ENCODE assay signal across 20 mouse cellular contexts in genomic region chr5:52992210-52992897, GRCm38 (mm10). TPM values are rescaled to one million over a fixed set of nuclear protein-coding genes. Genes with fewer than 3 reads are reported as not detected.
A peak's percentile ranks its signal among the peaks of the same experiment; 100 is the strongest.
DNase-seq lines count a peak whose midpoint lies in the region; ATAC-seq lines count a peak whose summit lies in the region.
"Had no signal": no experiment of that assay in that cellular context is flagged by ENCODE, and none has a peak within 500 bp of the region (broad histone marks: within the 10 kb centered on the region; RNA-seq: fewer than 3 reads in every experiment).

No protein-coding gene starts in this region.

- ATAC-seq in intestine, embryonic 16.5 days: 0 out of 2 replicates have a peak, but pooled peaks have one; percentile 8
- ATAC-seq in liver, embryonic 11.5 days (replicated peaks; ENCODE audit: low FRiP score): peak; percentile 32; the same call in 1 of the 2 replicates
- peak; percentile 72 for ATAC-seq in liver, embryonic 15.5 days (ENCODE audit: insufficient read depth)
- no peak for ATAC-seq in neural tube, embryonic 15.5 days (ENCODE audit: low FRiP score)
- ATAC-seq: forebrain, embryonic 15.5 days had no signal

- no peak overlapping the region for H3K4me2 ChIP-seq in intestine, embryonic 16.5 days (ENCODE audit: low read depth, low read length)
- peak overlapping the region; percentile 33; the same call in 1 of the 2 replicates for H3K4me2 ChIP-seq in liver, embryonic 11.5 days
- peak overlapping the region; percentile 25; the same call in 1 of the 2 replicates for H3K4me2 ChIP-seq in liver, embryonic 15.5 days
- no peak overlapping the region for H3K4me2 ChIP-seq in neural tube, embryonic 15.5 days
- H3K4me2 ChIP-seq: embryonic facial prominence, embryonic 12.5 days; forebrain, embryonic 15.5 days; heart, embryonic 11.5 days; heart, embryonic 15.5 days; hindbrain, embryonic 14.5 days had no signal

- no peaks in the 10 kb centered on the region for H3K27me3 ChIP-seq in intestine, embryonic 16.5 days (replicated peaks; ENCODE audit: control insufficient read depth, insufficient read depth, low read length)
- no peaks in the 10 kb centered on the region for H3K27me3 ChIP-seq in liver, embryonic 11.5 days (replicated peaks; ENCODE audit: control insufficient read depth, insufficient read depth, low read length)
- no peaks in the 10 kb centered on the region for H3K27me3 ChIP-seq in liver, embryonic 15.5 days
- H3K27me3 ChIP-seq in neural tube, embryonic 15.5 days (replicated peaks): no peaks in the 10 kb centered on the region
- H3K27me3 ChIP-seq: embryonic facial prominence, embryonic 12.5 days; forebrain, embryonic 15.5 days; heart, embryonic 15.5 days had no signal

- H3K9ac ChIP-seq in intestine, embryonic 16.5 days (ENCODE audit: low read depth, low read length): peak overlapping the region; percentile 21; the same call in 1 of the 2 replicates
- no peak overlapping the region for H3K9ac ChIP-seq in liver, embryonic 11.5 days (ENCODE audit: low read depth, low read length)
- no peak overlapping the region for H3K9ac ChIP-seq in liver, embryonic 15.5 days
- H3K9ac ChIP-seq in neural tube, embryonic 15.5 days (replicated peaks): no peak overlapping the region
- H3K9ac ChIP-seq: embryonic facial prominence, embryonic 12.5 days; forebrain, embryonic 15.5 days; heart, embryonic 15.5 days; hindbrain, embryonic 14.5 days had no signal

- H3K36me3 ChIP-seq in intestine, embryonic 16.5 days (ENCODE audit: control insufficient read depth, insufficient read depth, low read length): no peaks in the 10 kb centered on the region
- H3K36me3 ChIP-seq in liver, embryonic 11.5 days (ENCODE audit: control insufficient read depth, insufficient read depth, low read length): no peaks in the 10 kb centered on the region
- no peaks in the 10 kb centered on the region for H3K36me3 ChIP-seq in liver, embryonic 15.5 days (replicated peaks)
- no peaks in the 10 kb centered on the region for H3K36me3 ChIP-seq in neural tube, embryonic 15.5 days
- H3K36me3 ChIP-seq: embryonic facial prominence, embryonic 12.5 days; forebrain, embryonic 15.5 days; heart, embryonic 15.5 days; hindbrain, embryonic 10.5 days had no signal

- peak overlapping the region; percentile 47 for H3K27ac ChIP-seq in intestine, embryonic 16.5 days (ENCODE audit: low read length)
- H3K27ac ChIP-seq in liver, embryonic 11.5 days (ENCODE audit: low read depth, low read length): peak overlapping the region; percentile 58
- H3K27ac ChIP-seq in liver, embryonic 15.5 days (replicated peaks): peak overlapping the region; percentile 68
- H3K27ac ChIP-seq in neural tube, embryonic 15.5 days (replicated peaks): no peak overlapping the region
- H3K27ac ChIP-seq: embryonic facial prominence, embryonic 12.5 days; forebrain, embryonic 15.5 days; heart, adult 2 months; heart, embryonic 15.5 days; hindbrain, embryonic 10.5 days; hindbrain, embryonic 14.5 days had no signal

- H3K4me1 ChIP-seq in intestine, embryonic 16.5 days (ENCODE audit: control insufficient read depth, insufficient read depth, low read length): 0 out of 2 replicates have a peak, but pooled peaks cover 3% of the 10 kb centered on the region
- no peaks in the 10 kb centered on the region for H3K4me1 ChIP-seq in liver, embryonic 11.5 days (replicated peaks; ENCODE audit: control insufficient read depth, insufficient read depth, low read length)
- no peaks in the 10 kb centered on the region for H3K4me1 ChIP-seq in liver, embryonic 15.5 days (replicated peaks)
- 0 out of 2 replicates have a peak, but pooled peaks cover 3% of the 10 kb centered on the region for H3K4me1 ChIP-seq in neural tube, embryonic 15.5 days
- H3K4me1 ChIP-seq: embryonic facial prominence, embryonic 12.5 days had no signal

- no peaks in the 10 kb centered on the region for H3K9me3 ChIP-seq in intestine, embryonic 16.5 days (ENCODE audit: control insufficient read depth, low read length)
- H3K9me3 ChIP-seq in liver, embryonic 11.5 days (ENCODE audit: control insufficient read depth, low read length): no peaks in the 10 kb centered on the region
- H3K9me3 ChIP-seq in liver, embryonic 15.5 days (replicated peaks): no peaks in the 10 kb centered on the region
- no peaks in the 10 kb centered on the region for H3K9me3 ChIP-seq in neural tube, embryonic 15.5 days (replicated peaks)
- H3K9me3 ChIP-seq: embryonic facial prominence, embryonic 12.5 days; forebrain, embryonic 15.5 days; heart, embryonic 15.5 days; hindbrain, embryonic 10.5 days had no signal

- DNase-seq in liver, embryonic 11.5 days (ENCODE audit: low spot score): no peak
- DNase-seq in frontal cortex, postnatal 14 days (ENCODE audit: low spot score in 2 of 2): no peak
- DNase-seq in left cerebral cortex, adult 8-10 months (ENCODE audit: low spot score in 2 of 2): no peak
- DNase-seq: adrenal gland, adult 8-10 months; adrenal gland, postnatal 36 days; cerebellum, adult 2 months; gastrocnemius, postnatal 14 days; heart, adult 2 months; heart, postnatal 14 days had no signal

- H3K4me3 ChIP-seq in intestine, embryonic 16.5 days (ENCODE audit: low read length): peak overlapping the region; percentile 2
- peak overlapping the region; percentile 32 for H3K4me3 ChIP-seq in liver, embryonic 11.5 days (ENCODE audit: low read depth, low read length)
- H3K4me3 ChIP-seq in liver, embryonic 15.5 days (replicated peaks): peak overlapping the region; percentile 33
- H3K4me3 ChIP-seq in neural tube, embryonic 15.5 days (replicated peaks): no peak overlapping the region
- H3K4me3 ChIP-seq: embryonic facial prominence, embryonic 12.5 days; forebrain, embryonic 15.5 days; heart, adult 2 months; heart, embryonic 15.5 days; hindbrain, embryonic 10.5 days had no signal

- 81% methylated on average over 11 of the region's 11 CpGs for WGBS in intestine, embryonic 16.5 days
- 72% methylated on average over 11 of the region's 11 CpGs for WGBS in liver, embryonic 11.5 days
- WGBS in liver, embryonic 15.5 days (ENCODE audit: insufficient replicate concordance): 60% methylated on average over 11 of the region's 11 CpGs
- 94% methylated on average over 11 of the region's 11 CpGs for WGBS in neural tube, embryonic 15.5 days

RNA-seq across cellular contexts. Expression of gene Slc34a2, which starts 45.5 kb away (rescaled TPM):
- 29.5 and 51.3 TPM in 2 replicates for polyA plus RNA-seq in intestine, embryonic 16.5 days (2015; fragmentation: Nextera tagmentation; extraction: Ambion mirVana)
- polyA plus RNA-seq in liver, embryonic 11.5 days (2014; fragmentation: Nextera tagmentation; extraction: Ambion mirVana): 0.19 TPM in 1 of 2 replicates, not detected in the other
- 0.03 TPM in 1 of 2 replicates, not detected in the other for polyA plus RNA-seq in liver, embryonic 15.5 days (2015; fragmentation: Nextera tagmentation; extraction: Ambion mirVana)
- 0.09 TPM in 1 of 2 replicates, not detected in the other for polyA plus RNA-seq in neural tube, embryonic 15.5 days (2015; fragmentation: Nextera tagmentation; extraction: Ambion mirVana)
- under 1 TPM in 1 of 4 experiments, not detected in 3; 0.11 TPM for total RNA-seq in left cerebral cortex, adult 8-10 months (2022)
- total RNA-seq: adrenal gland, adult 8-10 months; adrenal gland, postnatal 36 days; gastrocnemius, adult 18-20 months; gastrocnemius, postnatal 14 days; heart, adult 2 months had no signal
- polyA plus RNA-seq: forebrain, embryonic 11.5 days; forebrain, embryonic 15.5 days; heart, embryonic 11.5 days; hindbrain, embryonic 10.5 days had no signal

Comparison
In these comparisons a context has a peak if more than half of its experiments do, and no peak if none do; other contexts are left out.
1. H3K4me2 ChIP-seq: peak in liver, embryonic 11.5 days (single experiment) and liver, embryonic 15.5 days (single experiment); none in intestine, embryonic 16.5 days (single experiment) and neural tube, embryonic 15.5 days (single experiment).
2. RNA of gene Slc34a2, which starts 45.5 kb away (polyA plus RNA-seq): 29.5 to 51.3 TPM in intestine, embryonic 16.5 days; 0.19 TPM in liver, embryonic 11.5 days, 0.03 TPM in liver, embryonic 15.5 days and 0.09 TPM in neural tube, embryonic 15.5 days; every median in the first group is over 10 times any median in the second.